Mouse (Mus musculus) heart, postnatal 4 days (tissue): ENCODE data around the gene Clybl. TPM values are rescaled to one million over a fixed set of nuclear protein-coding genes. Genes with fewer than 3 reads are reported as not detected.

Experiments used
- DNase-seq: peaks from one replicate; pipeline ENCODE4 v3.0.0; 2021
- total RNA-seq, 2 experiments: library from RNA; stranded (reverse); gene quantifications; 2 replicates each; pipeline ENCODE4 v1.2.3; 2021

Gene Clybl
- 10 to 100 TPM; 83.0 to 94.2 TPM for total RNA-seq

DNA sequence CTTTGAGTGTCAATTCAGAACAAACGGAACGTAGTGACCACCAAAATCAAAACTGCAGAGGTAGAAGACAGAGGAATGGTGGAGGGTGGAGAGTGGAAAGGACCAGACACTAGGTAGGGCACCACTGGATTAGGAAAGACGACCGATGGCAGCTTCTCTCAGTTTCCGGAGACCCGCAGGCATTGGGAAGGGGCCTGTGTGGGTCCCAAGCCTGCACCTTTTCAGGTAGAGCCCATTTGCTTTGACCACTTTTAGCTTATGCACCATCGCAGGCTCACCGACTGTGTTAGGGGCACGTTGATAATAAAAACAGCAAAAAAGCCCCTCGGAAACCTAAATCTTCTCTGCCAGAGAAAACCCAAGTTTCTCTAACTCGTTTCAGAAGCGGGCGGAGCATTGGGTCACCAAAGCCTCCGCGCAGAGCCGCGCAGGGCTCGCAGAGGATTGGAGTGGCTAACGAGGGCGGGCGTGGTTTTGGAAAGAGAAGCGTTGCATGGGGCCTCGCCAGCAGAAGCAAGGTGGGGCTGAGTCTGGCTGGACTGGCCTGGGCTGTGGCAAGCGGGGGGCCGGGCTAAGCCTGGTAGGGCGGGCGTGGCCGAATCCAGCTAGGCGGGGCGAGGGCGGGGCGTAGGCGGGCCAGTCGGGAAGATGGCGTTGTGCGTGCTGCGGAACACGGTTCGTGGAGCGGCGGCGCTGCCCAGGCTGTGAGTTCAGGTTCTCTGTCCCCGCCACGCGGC, at the start of gene Clybl:
TSS of gene Clybl (plus strand) at position 627 of the 737 bp plus-strand sequence.
- DNase-seq, result peak; percentile 98

DNA sequence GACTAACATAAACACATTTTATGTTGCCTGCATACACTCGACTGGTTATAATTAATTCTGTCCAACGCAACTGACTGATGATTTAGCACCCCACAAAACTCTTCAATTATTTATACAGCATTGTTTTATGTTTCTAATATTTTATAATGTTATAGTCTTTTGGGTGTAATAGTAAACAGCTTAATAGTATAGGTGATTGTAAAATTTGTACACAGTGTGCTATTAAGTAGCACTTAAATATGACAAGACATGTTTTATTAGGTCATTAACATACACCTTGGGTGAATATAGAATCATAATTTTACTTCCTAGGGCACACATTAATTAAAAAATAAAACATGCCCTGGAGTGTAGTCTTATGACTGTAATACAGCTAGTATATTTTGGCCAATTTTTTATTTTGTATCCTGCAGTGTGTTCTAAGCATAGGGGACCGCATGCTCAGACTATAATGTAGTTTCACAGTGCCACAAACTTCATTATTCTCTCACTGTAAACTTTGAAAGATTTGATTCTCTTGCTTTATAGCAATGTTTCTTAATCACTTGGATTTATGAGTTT, 45.1 kb upstream of the Clybl start:
- DNase-seq, result no peak

DNA sequence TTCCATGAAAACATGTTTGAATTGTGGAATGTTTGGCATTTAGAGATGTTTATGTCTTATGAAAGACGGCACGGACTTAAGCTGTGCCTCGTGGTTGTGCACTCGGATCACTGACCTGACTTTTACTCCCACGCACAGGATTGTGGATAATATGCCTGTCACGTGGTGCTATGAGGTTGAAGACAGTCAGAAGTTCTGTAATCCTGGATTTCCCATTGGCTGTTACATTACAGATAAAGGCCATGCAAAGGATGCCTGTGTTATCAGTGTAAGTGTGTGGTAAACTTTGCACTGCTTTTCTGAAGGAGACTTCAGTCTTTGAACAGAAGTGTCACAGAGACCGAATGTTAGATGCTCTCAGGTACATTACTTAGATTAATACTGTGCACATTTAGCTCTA, 44.3 kb upstream of the Clybl start:
- DNase-seq, result no peak

DNA sequence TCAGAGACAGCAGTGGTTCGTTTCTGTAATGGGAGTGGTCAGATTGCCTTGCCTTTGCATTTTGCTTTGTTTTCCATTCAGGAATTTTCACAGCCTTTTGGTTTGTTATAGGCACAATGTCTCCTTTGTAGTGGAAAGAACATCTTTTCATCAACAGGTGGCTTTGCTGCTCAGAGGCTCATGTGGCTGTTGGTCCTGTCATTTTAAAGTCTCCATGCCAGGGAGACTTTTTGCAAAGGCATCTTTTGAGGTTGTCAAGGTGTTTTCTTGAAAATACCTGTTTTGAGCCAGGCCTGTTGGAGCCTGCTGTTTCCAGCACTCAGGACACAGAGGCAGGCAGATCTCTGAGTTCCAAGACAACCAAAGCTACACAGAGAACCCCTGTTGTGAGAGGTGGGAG, 41.4 kb upstream of the Clybl start:
- no peak for DNase-seq

DNA sequence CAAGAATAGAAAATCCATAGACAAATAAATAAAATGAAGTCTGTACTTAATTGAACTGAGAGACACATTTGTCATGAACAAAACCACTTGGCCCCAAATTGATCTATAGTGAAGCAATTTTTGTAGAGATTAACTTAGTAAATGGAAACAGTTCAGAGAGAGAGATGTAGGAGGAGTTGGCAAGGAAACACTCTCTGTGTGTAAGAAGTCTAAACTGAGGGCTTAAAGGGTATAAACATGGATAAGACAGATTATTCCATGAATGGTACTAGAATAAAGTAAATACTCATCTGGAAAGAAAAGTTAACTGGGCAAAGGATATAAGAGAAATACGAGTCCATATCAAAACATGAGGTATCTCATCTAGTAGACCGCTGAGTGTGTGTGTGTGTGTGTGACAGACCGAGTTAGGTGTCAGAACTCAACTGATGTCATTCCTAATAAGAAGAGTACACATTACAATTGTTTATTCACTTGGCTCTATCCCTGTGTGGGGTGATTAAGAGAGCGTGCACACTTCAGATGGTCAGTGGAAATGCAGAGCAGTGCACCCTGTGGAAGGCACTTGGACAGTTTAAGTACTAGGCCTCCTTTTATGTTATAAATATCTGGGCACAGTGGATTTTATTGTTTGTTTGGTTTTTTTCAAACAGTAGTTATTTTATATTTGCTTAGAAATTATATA, 37.8 kb upstream of the Clybl start:
- DNase-seq, result no peak

DNA sequence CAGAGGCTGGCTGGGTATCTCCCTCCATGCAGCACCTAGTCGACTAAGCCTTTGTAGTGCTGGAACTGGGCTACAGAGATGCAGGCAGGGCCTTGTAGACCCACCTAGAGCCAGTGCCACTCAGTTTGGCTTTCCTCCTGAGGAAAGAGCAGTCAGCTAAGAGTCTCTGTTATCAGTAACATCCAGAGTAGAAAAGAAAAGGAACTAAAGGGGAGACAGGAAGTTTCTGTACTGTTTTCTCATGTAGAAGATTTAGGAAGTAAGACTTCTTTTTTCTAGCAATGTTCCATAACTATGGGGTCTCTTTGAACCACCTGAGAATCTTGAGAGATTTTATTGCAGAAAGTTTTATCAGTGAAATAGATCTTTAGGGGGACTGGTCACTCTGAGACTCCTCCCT, 36.1 kb upstream of the Clybl start:
- no peak for DNase-seq

DNA sequence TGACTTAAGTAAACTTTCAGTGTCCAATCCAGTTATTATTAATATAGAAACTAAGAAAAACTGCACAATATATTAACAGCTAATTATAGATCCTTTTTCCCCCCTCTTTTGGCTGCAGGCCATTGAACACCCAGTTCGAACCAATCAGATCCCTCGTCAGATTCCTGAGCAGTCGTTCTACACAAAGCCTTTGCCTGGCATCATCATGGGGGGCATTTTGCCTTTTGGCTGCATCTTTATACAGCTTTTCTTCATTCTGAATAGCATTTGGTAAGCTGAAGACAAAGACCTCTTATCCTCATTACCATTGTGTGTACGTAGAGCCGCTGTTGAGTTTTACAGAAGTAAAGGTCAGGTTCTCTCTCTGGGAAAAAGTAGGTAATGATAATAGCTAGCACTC, 30.9 kb upstream of the Clybl start:
- no peak for DNase-seq

DNA sequence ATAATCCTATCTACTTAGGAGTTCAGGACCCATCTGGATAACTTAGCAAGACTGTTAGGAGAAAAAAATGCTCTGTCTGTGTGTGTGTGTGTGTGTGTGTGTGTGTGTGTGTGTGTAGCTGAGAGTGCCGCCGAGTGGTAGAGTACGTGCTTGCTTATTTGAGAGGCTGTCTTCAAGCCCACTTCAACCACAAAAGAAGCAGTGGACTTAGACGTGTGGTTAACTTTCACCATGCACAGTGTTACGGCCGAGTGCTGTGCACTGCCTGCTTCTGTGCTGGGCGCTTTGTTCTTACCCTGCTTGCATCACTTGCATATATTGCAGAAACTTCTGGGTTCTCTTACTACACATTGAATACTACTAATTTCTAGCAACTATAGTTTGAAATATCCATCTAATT, 23.8 kb upstream of the Clybl start:
- DNase-seq, result no peak

DNA sequence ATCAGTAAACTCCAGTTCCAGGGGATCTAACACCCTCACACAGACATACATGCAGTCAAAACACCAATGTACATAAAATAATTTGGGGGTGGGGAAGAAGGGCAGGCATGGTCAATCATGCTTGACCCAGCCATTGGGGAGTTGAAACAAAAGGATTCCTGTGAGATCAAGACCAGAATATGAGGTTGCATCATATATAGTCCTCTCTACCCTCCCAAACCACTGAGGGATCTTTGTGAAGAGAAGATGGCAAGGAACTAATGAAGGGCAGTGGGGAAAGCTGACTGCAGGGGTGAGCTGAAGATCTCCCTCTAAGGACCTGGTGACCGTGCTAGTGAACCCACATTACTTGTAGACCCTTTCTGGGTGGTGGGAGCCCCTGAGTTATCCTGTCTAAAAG, 20.6 kb upstream of the Clybl start:
- no peak for DNase-seq

DNA sequence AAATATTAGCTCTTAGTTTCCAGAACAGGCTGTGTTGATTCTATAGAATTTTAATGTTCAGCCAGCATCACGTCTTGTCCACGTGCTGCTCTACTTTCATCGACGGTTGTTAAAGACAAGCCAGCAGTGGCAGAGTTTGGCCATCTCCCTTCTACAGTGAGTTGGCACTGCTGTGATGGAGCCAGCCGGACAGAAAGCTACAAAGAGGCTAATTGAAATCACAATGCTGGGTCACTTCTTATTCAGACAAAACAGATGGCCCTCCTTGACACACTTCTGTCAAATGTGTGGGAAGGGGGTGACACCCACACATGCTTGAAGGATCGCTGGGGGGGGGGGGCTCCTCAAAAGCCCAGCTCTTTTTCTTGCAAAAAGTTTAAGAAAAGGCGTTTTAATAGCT, 12.6 kb upstream of the Clybl start:
- no peak for DNase-seq

DNA sequence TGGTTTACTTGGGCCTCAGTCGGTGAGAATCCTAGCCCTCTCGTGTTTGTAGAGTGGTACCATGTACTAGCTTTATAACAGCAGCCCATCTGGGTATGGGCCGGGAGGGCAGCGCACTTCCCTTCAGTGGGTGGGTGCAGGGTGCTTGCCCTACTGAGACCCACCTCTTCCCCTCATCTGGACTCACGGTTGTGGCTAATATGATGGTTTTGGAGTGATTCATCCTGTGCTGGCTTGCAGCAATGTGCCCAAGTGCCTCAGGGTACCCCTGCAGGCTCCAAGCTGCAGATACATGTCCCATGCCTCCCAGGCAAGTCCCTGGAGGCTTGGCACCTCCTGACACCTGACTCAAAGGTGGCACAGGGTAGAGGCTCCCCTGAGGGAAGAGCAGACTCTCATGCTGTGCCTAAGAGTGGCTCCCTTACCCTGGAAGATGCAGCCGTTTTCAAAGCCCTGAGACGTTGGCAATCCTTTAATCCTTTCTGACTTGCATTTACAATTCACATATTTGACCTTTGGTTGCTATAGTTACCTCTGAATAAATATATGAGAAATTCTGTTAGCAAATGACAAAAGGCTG, 11.2 kb upstream of the Clybl start:
- DNase-seq, result no peak

DNA sequence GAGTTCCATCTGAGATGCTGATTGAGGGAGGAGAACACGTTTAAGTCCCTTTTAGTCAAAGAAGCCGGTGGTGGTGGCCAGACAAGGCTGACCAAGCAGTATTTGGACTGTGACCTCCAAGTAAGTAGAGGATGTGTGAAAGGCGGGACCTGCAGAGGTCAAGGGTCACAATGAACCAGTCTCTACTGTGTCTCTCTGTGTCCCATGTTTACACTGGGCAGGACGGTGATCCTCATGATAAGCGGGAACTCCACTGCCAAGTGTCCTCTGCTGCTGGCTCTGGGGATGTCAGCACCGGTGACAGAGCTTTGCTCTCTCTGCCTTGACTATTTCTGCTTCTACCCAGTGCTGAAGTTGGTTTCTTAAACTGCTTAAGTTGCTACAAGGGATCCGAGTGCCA, 10.5 kb upstream of the Clybl start:
- DNase-seq, result no peak

DNA sequence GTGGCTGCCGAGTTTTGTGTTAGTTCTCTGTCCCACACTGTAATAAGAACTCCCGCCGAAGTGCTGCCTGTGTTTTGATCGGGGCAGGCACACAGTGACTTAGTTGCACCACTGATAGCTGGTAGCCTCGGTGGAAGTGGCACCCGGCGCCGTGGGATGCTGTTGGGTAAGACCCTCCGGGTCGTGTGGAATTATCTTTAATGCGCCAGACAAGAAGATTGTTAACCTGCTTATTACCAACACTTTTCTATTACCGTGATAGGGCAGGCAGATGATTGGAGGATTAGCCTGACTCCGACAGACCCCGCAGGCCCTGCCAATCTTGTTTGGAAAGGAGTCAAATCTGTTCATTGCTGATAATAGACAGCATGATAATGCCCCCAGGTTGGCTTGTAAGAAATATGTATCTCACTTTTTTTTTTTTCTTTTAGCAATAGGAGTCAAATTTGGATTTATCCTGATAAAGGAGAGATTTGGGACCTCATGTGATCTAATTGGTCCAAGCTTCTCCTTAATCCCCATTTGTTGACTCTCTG, 5.2 kb upstream of the Clybl start:
- DNase-seq, result no peak

DNA sequence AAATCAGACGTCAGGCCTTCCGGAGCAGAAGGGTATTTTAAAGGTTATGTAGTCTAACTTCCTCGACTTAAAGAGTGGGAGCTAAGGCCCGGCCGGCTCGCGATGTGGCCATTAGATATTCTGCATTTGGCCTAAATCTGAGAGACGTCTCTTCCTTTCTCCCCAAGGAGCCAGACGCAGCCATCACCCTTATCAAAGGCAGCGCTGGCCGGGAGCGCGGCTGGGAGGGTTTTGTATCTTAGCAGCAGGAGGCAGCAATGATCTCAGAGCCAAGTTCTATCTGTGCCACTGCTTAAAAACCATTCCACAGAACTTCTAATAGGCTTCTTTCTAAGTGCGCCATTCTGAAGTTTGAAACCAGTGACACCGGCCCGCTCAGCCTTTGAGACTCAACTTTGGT, 2.2 kb upstream of the Clybl start:
- DNase-seq, result peak; percentile 41

DNA sequence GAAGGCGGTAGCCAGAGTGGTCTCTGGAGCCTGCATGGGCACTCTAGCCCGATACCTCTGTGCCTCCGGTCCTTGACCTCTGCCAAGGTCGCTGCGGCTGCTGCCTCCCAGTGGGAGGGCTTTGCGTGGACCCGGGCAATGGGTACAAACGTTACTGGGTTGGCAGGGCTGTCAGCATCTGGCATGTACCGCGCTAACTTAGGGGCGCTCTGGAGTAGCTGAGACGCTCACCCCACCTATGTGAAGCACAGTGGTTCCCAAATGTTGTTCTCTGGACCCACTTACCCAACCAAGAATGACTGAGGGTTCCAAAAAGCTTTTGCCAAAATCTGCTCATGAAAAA, 282 bp downstream of the Clybl start:
- no peak for DNase-seq

DNA sequence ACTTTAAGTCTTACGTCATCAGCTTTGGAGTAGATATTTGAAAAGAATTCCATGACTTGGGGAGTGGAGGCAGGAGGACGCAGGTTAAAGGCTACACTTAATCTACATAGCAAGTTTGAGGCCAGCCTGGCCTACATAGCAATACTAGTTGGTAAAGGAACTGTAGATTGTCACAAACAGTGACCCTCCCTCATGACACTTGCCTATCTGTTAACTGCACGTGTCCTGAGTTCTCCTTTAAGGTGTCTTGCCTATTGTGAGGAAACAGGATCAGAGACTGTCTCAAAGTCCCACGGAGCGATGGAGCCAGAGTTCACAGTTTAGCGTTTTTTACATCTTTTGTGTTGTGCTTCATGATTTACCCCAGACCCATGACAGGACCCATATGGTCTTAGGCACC, 716 bp downstream of the Clybl start:
- DNase-seq, result no peak

DNA sequence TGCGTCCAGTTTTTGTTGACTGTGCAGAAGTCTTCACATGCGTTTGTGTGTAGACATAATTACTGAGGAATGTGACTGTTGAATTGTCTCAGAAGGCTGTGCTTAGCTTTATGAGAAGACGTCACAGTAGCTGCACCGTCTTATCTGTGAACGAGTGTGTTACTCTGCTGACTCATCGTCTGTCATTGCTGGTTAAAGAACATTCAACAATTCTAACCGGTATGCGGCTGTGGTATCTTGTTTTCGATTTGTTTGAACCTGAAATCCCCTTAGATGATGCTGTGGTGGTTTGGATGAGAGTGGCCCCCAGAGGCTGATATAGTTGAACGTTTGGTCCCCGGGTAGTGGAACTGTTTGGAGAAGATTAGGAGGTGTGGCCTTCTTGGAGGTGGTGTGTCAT, 2.5 kb downstream of the Clybl start:
- DNase-seq, result no peak

DNA sequence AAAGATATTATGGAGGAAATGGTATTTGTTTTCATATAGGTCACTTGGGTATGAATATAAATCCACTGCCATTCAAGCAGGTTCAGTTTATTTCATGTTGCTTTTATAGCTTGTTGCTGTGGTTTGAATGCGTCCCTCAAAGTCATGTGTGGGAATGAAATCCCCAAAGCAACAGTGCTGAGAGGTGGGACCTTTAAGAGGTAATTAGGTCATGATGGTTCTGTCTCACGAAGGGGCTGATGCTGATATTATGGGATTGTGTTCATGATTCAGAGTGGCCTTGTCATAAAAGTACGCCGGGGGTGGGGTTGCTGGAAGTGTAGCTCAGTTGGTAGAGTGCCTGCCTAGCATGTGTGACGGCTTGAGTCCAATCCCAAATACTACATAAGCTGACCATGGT, 6.7 kb downstream of the Clybl start:
- no peak for DNase-seq

DNA sequence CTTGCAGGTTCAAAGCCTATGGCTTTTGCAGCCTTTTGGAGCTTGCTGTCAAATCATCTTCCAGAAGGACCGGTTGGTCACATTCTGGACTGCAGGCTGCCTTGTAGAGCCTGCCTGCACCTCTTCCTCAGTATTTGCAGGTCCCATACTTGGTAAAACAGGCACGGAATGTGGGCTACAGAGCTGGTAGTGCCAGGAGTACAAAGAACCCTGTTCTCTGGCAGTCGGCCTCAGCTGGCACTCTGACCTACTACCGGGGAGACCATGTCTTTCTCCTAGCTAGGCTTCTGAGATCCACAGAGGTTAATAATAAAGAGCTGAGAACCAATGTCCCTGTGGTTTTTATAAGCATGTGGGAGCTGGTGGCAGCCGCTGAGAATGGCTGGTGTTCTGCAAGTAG, 8.4 kb downstream of the Clybl start:
- DNase-seq, result no peak

DNA sequence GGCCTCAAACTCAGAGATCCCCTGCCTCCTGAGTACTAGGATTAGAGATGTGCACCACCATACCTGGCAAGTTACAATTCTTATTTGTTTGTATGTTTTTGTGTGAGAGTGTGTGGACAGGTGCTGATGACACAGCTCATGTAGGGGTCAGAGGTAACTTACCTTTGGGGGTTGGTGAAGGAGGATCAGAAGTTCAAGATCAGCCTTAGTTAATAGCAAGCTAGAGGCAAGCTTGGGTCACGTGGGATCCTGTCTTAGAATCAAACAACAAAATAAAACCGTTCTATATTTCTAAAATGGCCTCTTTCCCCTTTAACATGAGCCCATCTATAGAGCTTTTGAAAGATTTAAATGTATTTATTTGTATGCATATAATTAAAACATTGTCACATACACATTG, 9.0 kb downstream of the Clybl start:
- no peak for DNase-seq

DNA sequence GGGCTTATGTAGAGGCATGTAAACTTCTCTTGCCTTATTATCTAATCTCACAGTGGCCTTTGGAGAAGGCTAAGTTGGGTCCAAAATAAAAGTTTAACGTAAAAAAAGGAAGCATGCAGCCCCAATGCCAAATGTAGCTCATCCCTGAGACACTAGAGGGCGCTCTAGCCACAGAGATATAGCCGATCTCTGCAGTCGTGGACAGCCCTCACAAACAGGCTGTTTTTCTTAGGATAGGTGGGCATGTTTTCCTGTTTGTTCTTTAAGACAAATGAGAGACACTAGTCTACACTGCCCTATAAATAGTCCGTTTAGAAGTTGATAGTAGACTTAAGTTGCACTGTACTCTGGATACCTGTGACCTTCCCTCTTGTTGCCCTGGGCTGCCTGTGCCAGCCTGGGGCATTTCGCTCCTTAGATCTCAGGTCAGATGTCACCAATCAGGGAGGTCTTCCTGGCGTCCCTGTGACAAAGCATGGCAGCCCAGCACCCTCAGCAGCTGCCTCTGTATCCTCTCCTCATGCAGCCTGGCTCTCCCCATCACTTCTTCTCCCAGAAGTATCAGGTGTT, 9.5 kb downstream of the Clybl start:
- peak; percentile 73 for DNase-seq

DNA sequence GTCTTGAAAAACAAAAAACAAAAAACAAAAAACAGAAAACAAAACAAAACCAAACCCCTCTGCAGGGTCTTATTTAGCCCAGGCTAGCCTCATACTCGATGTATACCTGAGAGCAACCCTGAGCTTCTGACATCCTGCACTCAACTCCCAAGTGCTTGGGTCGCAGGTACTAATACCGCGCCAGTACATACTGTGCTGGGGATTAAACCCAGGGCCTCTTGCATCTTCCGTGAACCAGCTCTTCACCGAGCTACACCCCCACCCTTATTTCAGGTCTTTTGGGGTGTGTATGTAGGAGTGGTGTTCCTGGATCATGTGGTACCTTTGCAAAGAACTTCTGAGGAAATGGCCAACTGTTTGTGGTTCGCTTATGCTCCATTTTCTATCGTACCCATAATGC, 13.1 kb downstream of the Clybl start:
- DNase-seq, result no peak

DNA sequence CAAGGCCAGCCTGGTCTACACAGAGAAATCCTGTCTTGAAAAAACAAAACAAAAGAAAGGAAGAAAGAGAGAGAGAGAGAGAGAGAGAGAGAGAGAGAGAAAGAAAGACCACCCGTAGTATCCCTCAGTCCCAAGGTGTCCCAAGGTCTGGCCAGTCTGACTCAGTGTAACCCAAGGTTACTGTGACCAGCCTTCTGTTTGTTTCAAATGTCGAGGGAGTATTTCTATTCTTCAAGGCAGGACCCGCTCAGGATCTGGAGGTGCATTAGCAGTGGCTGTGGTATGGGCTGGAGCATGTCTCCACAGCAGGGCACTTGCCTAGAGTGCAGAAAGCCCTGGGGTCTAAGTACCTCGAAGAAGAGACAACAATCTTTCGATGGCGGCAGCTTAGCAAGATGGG, 15.3 kb downstream of the Clybl start:
- no peak for DNase-seq
